In genomic region chr5:140829081-140829910, GRCm38 (mm10) we compare ENCODE assay signal across 7 mouse cellular contexts. TPM values are rescaled to one million over a fixed set of nuclear protein-coding genes. Genes with fewer than 3 reads are reported as not detected.
DNase-seq lines count a peak whose midpoint lies in the region; ATAC-seq and TF ChIP-seq lines count a peak whose summit lies in the region.

No protein-coding gene starts in this region.

- H3K27ac ChIP-seq in embryonic fibroblast, embryonic 13.5 days (ENCODE audit: insufficient read depth, low read length): no peak overlapping the region; the same call in 1 of the 2 replicates
- H3K27ac ChIP-seq in kidney, embryonic 15.5 days: peak overlapping the region; percentile 81
- H3K27ac ChIP-seq in midbrain, embryonic 11.5 days (ENCODE audit: low read depth, low read length): no peak overlapping the region

- H3K36me3 ChIP-seq in kidney, embryonic 15.5 days: no peaks in the 10 kb centered on the region; the same call in 1 of the 2 replicates
- no peaks in the 10 kb centered on the region for H3K36me3 ChIP-seq in midbrain, embryonic 11.5 days (ENCODE audit: control insufficient read depth, insufficient read depth, low read length)

- peak overlapping the region; percentile 86 for H3K9ac ChIP-seq in kidney, embryonic 15.5 days
- peak overlapping the region; percentile 82 for H3K9ac ChIP-seq in midbrain, embryonic 11.5 days (ENCODE audit: low read length)

- 0 out of 2 replicates have a peak, but pooled peaks have one; percentile 5 for ATAC-seq in kidney, embryonic 15.5 days (replicated peaks; ENCODE audit: low FRiP score)
- ATAC-seq in midbrain, embryonic 11.5 days (ENCODE audit: low FRiP score): peak; percentile 8

- 0 out of 2 replicates have a peak, but pooled peaks have one; percentile 15 for TF ChIP-seq POLR2A in embryonic fibroblast, embryonic 13.5 days (IDR thresholded peaks at IDR 0.05; ENCODE audit: low read depth, low read length)

- DNase-seq in urinary bladder, postnatal 14 days (ENCODE audit: low spot score): peak; percentile 26
- DNase-seq in urinary bladder, postnatal 25 days (ENCODE audit: low spot score): no peak
- peak; percentile 91 for DNase-seq in midbrain, embryonic 11.5 days (ENCODE audit: low spot score, missing footprints)
- DNase-seq in right cerebral cortex, adult 2 months (ENCODE audit: low spot score in 2 of 2): no peak
- DNase-seq in ovary, postnatal 14 days (ENCODE audit: low spot score): no peak

- WGBS in kidney, embryonic 15.5 days: 33% methylated on average over 18 of the region's 18 CpGs
- WGBS in midbrain, embryonic 11.5 days: 36% methylated on average over 18 of the region's 18 CpGs

- no peaks in the 10 kb centered on the region for H3K27me3 ChIP-seq in kidney, embryonic 15.5 days
- no peaks in the 10 kb centered on the region for H3K27me3 ChIP-seq in midbrain, embryonic 11.5 days (ENCODE audit: control insufficient read depth, insufficient read depth, low read length)

- H3K4me3 ChIP-seq in embryonic fibroblast, embryonic 13.5 days (ENCODE audit: insufficient read depth, low read length): peak overlapping the region; percentile 91
- H3K4me3 ChIP-seq in kidney, embryonic 15.5 days (replicated peaks): peak overlapping the region; percentile 76
- H3K4me3 ChIP-seq in midbrain, embryonic 11.5 days (ENCODE audit: low read depth, low read length): peak overlapping the region; percentile 82

- H3K4me2 ChIP-seq in kidney, embryonic 15.5 days: peak overlapping the region; percentile 93
- H3K4me2 ChIP-seq in midbrain, embryonic 11.5 days: peak overlapping the region; percentile 98

- H3K4me1 ChIP-seq in embryonic fibroblast, embryonic 13.5 days (ENCODE audit: control insufficient read depth, insufficient read depth, low read length): peaks cover 10% of the 10 kb centered on the region
- H3K4me1 ChIP-seq in kidney, embryonic 15.5 days: peaks cover 37% of the 10 kb centered on the region
- peaks cover 14% of the 10 kb centered on the region for H3K4me1 ChIP-seq in midbrain, embryonic 11.5 days (ENCODE audit: control insufficient read depth, insufficient read depth, low read length)

- no peaks in the 10 kb centered on the region for H3K9me3 ChIP-seq in kidney, embryonic 15.5 days (replicated peaks)
- no peaks in the 10 kb centered on the region for H3K9me3 ChIP-seq in midbrain, embryonic 11.5 days (ENCODE audit: control insufficient read depth, low read length)

- no peak for TF ChIP-seq CTCF in embryonic fibroblast, embryonic 13.5 days (IDR thresholded peaks at IDR 0.05; ENCODE audit: borderline replicate concordance, insufficient read depth, low read length)

RNA-seq across cellular contexts. Expression of gene Gna12, which starts 0.9 kb away (rescaled TPM):
- polyA plus RNA-seq in embryonic fibroblast, embryonic 13.5 days (2011; ENCODE audit: insufficient read length, low read depth, missing spikeins): 49.5 TPM in 2 replicates
- 15.9 and 16.1 TPM in 2 replicates for polyA plus RNA-seq in kidney, embryonic 15.5 days (2015; fragmentation: Nextera tagmentation; extraction: Ambion mirVana)
- polyA plus RNA-seq in midbrain, embryonic 11.5 days (2014; fragmentation: Nextera tagmentation; extraction: Ambion mirVana): 25.8 and 33.4 TPM in 2 replicates

Comparison
In these comparisons a context has a peak if more than half of its experiments do, and no peak if none do; other contexts are left out.
1. DNase-seq: peak in urinary bladder, postnatal 14 days (single experiment) and midbrain, embryonic 11.5 days (single experiment); none in urinary bladder, postnatal 25 days (single experiment), right cerebral cortex, adult 2 months (0 of 2) and ovary, postnatal 14 days (single experiment).
2. Peak in every context shown above with its lines, with median percentiles within 50 percentile points of each other: H3K4me3 ChIP-seq.